Mouse (Mus musculus) MEL (cell line): ENCODE data around the gene Cyfip2.

ENCODE experiments used
- CTCF ChIP-seq, 3 experiments: IDR thresholded peaks in 2 of 3; conservative IDR thresholded peaks in 1 of 3; 2 replicates each; pipeline ENCODE4 v1.5.1; 2011 to 2012; ENCODE audit warnings: low read length in 3 of 3, low read depth in 2 of 3, mild to moderate bottlenecking in 2 of 3, improper control_type of control experiment in 1 of 3, inconsistent platforms in 1 of 3, mixed read lengths in 1 of 3, moderate library complexity in 1 of 3; ENCODE audit not compliant: control insufficient read depth in 1 of 3, insufficient read depth in 1 of 3, poor library complexity in 1 of 3, severe bottlenecking in 1 of 3
- ELF1 ChIP-seq: IDR thresholded peaks from 2 replicates; pipeline ENCODE4 v1.6.1; 2014; ENCODE audit warnings: low read depth, mild to moderate bottlenecking, inconsistent platforms, low read length, improper control_type of control experiment, moderate library complexity
- EP300 ChIP-seq, 2 experiments: IDR thresholded peaks; 2 replicates each; pipeline ENCODE4 v1.6.1; 2011; ENCODE audit warnings: improper control_type of control experiment in 2 of 2, low read length in 2 of 2, low read depth in 1 of 2, mild to moderate bottlenecking in 1 of 2
- POLR2A ChIP-seq, 2 experiments: IDR thresholded peaks; 2 replicates each; pipeline ENCODE4 v1.6.1; 2011 to 2012; ENCODE audit warnings: low read length in 2 of 2, mild to moderate bottlenecking in 2 of 2, control low read depth in 1 of 2, improper control_type of control experiment in 1 of 2, low read depth in 1 of 2, moderate library complexity in 1 of 2; ENCODE audit not compliant: control insufficient read depth in 1 of 2, insufficient read depth in 1 of 2, poor library complexity in 1 of 2
- TAL1 ChIP-seq: IDR thresholded peaks from 2 replicates; pipeline ENCODE4 v1.6.1; 2012; ENCODE audit warnings: mild to moderate bottlenecking, inconsistent platforms, low read length, moderate library complexity, mixed read lengths
- TCF12 ChIP-seq: IDR thresholded peaks from 2 replicates; pipeline ENCODE4 v1.6.1; 2014; ENCODE audit warnings: low read depth, mild to moderate bottlenecking, inconsistent platforms, low read length, improper control_type of control experiment, moderate library complexity
- ZC3H11A ChIP-seq: IDR thresholded peaks from 2 replicates; pipeline ENCODE4 v1.6.1; 2012; ENCODE audit warnings: low read depth, mild to moderate bottlenecking, inconsistent platforms, low read length, improper control_type of control experiment

GRCm38 (mm10) chr11:46246393-46246792 is 66.3 kb downstream of the Cyfip2 start:
- no peak; a peak in 1 of 4 replicates for TF ChIP-seq EP300 (IDR thresholded peaks at IDR 0.05; ENCODE audit: low read depth in 1 of 2, low read length in 2 of 2)
- TF ChIP-seq TCF12 = no peak
- no peak for TF ChIP-seq ZC3H11A
- no peak for TF ChIP-seq TAL1
- no peak for TF ChIP-seq POLR2A (IDR thresholded peaks at IDR 0.05; ENCODE audit: control insufficient read depth in 1 of 2, insufficient read depth in 1 of 2, low read depth in 1 of 2, low read length in 2 of 2, poor library complexity in 1 of 2)
- no peak for TF ChIP-seq CTCF (IDR thresholded peaks at IDR 0.05 in 2 of 3, conservative IDR thresholded peaks at IDR 0.05 in 1 of 3; ENCODE audit: control insufficient read depth in 1 of 3, insufficient read depth in 1 of 3, low read depth in 2 of 3, low read length in 3 of 3, poor library complexity in 1 of 3, severe bottlenecking in 1 of 3)
- TF ChIP-seq ELF1 = no peak
